Mouse (Mus musculus) monocyte, adult 5-6 weeks (primary cell): ENCODE results near the gene Ptcd2. TPM values are rescaled to one million over a fixed set of nuclear protein-coding genes. Genes with fewer than 3 reads are reported as not detected.
A peak's percentile ranks its signal among the peaks of the same experiment; 100 is the strongest.
"Not testable (repeated sequence)": the region's sequence is repeated elsewhere in the genome, so short reads cannot be mapped to it uniquely, and the experiment has no call there.

Source experiments
- ATAC-seq: fragments of 153-309, 156-312 bp; replicated peaks from 2 replicates; pipeline ENCODE4 v1.8.0; 2017; ENCODE audit warnings: mild to moderate bottlenecking; ENCODE audit not compliant: low TSS enrichment, insufficient number of reproducible peaks, severe bottlenecking, poor library complexity, low FRiP score
- total RNA-seq: library from RNA; stranded (forward); fragments of 200-1000, 200-491, 200-594 nt; gene quantifications from 3 replicates; pipeline ENCODE4 v1.2.3, GENCODE M21; 2017

Gene Ptcd2
- total RNA-seq, 1 experiment from 2014 or later = 53.5 TPM

DNA sequence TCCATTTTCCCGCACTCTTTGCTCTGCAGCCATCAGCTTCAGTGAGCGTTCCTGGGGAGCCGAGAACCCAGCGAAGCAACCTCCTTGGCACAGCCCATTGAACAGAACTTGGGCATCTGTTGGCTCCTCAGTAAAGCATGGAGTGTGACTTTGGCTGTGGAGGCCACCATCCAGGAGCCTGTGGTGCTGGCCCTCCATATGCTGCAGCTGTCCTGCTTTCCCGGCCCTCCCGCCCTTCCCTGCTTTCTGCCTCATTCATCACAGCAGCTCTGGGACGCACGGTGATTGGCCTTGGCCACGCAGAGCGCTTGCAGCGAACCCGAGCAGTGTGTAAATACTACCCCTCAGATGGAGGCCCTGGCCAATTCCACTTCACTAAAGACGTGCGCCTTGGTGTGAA is 14.4 kb upstream of the Ptcd2 start:
- no peak for ATAC-seq

DNA sequence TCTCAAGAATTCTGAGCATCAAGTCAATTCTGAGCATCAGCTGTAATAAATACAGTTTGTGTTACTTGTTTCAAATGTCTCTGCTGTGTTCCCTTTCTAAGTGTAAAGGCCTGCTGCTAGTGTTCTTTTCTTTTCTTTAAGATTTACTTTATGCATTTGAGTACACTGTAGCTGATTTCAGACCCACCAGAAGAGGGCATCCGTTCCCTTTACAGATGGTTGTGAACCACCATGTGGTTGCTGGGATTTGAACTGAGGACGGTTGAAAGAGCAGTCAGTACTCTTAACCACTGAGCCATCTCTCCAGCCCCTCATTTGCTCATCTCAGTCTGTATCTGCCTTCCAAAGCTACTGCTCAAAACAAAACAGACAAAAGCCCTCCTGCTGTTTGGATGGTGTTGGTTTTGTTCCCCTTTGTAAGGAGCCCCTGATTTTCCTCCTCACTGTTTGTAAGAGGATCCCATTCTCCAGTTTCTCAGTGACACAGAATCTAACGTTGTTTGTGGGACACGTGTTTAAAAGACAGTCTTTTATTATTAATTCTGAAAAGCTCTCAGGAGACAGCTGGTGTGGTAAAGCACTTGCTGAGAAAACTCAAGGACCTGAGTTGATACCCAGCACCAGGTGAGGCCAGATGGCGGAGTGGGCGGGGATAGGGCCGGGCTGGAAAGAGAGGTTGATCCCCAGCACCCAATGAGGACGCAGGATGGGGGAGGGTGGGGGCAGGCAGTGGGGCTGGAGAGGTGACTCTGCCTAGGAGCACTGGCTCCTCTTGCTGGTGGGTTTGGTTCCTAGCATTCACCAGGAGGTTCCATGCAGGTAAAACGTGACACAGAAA is 12.1 kb upstream of the Ptcd2 start:
- ATAC-seq = no peak

DNA sequence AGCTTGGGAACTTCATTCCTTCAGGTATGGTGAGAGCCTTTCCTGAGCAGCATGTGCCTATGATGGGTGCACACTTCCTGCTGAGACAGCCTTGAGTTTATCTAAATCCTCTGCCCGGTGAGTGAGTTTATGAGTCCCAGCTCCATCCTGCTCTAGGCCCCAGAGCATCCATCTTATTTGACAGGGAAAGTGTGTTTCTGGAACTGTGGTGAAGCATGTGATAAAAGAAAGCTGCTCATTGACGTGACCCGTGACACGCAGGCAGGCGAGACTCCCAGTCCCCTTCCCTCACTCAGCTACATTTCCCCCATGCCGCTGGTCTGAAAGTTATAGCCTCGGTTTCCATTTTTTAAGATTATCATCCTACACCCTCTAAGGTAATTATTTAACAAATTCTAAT is 11.4 kb upstream of the Ptcd2 start:
- no peak for ATAC-seq

DNA sequence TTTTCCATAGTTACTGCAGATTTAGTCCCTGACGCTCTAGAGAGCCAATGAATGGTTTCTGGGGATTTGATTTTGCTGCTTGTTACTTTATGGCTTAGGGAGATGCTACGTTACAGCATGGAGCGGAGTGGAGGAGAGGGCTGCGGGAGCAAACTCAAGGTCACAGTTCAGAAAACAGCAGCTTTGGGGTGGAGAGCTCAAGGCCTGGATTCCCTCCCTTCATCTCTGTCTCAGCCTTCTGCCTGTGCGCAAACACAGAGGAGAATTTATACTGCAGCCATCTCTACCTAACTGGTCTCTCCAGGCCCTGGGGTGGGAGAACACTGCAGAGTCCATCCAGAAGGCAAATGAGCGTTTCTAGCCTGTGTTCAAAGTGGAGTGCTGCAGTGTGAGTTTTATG is 10.6 kb upstream of the Ptcd2 start:
- no peak for ATAC-seq

DNA sequence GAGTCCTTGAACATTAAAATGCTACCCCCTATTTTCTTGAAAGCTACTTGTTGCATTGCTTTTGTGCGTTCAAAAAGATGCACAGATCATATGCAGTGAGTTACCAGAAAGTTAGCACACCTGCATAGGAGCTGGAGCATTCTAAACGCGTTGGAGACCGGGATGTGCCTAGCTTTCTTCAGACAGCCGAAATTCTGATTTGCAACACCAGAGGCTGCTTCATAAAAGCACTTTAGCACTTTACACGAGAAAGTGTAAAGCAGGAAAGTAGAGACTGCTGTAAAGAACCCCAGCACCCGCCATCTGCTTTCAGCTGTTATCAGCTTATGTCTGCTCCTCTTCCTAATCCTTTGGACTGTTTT is 9.0 kb upstream of the Ptcd2 start:
- ATAC-seq = no peak

DNA sequence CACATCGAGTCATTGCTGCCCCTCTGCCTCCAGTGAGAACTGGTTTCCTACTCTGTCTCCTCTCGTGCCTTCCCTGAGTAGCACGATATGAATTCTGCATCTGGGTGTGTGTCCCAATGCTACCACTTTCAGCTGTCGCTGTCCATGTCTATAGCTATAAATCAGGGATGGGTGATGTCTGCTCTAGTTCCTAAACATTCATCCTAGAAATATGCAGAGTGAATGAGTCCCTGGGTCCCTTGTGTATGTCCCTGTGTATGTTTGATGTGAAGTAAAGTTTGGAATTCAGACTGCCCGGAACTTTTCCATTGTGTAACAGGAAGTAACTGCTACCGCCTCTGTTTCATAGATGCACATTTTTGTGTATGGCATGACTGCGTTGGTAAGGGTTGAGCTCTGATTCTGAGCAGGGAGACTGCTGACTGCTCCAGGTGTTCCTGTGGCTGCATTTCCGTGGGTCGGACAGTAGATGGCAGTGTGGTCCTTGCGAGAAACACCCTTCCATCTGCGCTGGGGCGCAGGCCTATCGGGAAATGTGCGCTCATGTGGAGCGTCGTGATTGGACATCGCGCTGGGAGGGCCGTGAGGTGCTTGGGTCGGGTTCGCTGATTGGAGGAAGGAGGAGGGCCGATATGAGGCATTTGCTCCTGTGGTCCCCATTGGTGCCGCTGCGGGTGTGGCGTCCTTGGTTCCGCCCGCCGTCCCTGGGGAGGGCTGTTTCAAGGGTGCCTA is 8.4 kb upstream of the Ptcd2 start:
- ATAC-seq = peak; percentile 100

DNA sequence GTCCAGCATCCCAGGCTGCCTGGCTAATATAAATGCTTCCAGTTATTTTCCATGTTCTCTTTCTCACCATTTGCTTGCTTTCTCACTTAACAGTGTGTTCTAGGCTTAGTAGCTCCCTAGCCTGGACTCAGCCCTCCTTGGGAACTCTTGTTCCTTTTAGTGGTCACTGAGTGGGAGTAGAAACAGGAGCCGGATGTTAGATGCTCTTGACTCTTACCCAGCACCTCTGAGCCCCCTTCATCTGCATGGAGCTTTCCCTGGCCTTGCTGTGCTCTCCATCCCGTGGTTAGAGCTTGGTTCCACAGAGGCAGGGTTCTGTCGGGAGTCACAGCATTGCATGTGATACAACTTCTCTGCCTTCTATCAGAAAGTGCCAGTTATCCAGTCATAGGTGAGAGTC is 7.1 kb upstream of the Ptcd2 start:
- ATAC-seq = no peak

DNA sequence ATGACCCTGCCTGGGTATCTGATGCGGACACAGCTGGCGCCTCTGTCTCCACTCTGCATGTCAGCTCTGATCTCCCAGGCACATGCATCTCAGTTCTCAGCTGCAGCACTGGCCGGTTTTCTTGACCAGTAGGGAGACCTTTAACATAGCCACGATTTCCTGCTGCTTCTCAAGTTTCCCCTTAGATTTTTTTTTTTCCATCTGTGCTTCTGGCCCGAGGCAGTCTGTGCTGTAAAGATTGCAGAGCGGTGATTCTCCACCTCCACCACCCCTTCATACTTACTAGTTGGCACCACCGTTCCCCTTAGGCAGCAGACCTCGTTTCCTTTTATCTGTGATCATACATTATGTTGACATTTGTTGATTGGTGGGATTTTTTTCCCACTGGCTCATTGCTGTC is 6.7 kb upstream of the Ptcd2 start:
- no peak for ATAC-seq

DNA sequence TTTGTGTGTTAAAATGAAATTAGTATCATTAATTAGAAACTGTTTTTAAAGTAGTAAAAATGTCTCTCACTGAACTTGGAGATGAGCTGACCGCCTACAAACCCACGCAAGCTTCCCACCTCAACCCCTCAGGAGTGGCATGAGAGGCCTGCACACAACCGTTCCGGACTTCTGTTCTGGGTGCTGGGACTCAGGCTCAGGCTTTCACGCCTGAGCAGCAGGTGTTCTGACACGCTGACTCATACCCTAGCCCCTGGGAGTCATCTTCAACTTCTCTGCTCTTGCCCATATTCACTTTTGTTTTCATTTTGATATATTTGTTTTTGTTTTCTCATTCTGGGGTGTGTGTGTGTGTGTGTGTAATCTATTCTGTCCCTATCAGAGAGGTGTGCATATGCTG is 5.5 kb upstream of the Ptcd2 start:
- ATAC-seq = no peak

DNA sequence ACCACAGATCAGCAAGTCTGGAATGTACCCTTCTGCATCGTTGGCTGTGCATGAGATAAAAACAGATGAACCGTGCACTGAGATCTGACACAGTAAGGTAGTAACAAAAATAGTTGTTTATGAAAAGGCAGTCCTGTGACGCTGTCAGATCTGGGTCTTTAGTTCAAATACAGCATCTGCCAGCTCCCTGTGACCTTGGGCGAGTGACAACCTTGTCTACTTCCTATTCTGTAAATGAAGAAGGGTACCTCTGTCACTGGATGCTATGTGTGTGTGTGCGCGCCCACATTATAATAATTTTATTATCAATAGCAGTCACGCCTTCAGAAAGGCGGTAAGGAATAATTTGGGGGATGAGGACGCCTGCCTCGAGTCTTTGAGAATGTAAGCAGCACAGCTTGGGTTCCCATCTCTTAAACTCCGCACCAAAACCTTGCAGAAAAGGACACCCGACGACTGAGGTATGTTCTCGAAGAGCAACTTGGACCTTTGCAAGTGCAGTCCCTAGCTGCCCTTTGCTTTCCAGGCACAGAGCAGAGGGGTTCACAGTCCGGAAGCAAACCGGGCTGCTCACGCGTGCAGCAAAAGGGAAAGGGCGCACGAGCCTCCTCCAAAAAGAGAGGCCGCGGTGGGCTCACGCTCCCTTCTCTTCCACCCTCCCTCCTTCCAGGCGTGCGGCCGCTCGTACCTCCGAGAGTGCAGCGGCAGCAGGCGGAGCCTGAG is 468 bp downstream of the Ptcd2 start:
- peak; percentile 25 for ATAC-seq

DNA sequence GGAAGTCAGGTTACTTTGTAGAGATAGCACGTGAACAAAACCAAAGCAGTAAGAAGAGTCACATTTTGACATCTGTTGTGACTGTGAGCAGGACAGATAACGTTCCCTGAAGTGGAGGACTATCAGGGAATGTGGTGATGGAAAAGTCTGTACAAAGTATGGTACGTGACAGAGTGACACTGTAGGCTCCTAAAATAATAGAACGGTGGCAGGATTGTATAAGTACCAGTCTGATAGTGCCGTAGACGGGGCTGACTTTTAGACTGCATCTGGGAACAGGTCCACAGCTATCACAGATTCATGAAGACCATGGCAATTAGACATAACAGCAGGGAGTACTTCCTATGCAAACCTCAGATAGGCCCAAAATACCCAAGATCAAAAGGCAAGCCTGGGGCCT is 3.0 kb downstream of the Ptcd2 start:
- no peak for ATAC-seq

DNA sequence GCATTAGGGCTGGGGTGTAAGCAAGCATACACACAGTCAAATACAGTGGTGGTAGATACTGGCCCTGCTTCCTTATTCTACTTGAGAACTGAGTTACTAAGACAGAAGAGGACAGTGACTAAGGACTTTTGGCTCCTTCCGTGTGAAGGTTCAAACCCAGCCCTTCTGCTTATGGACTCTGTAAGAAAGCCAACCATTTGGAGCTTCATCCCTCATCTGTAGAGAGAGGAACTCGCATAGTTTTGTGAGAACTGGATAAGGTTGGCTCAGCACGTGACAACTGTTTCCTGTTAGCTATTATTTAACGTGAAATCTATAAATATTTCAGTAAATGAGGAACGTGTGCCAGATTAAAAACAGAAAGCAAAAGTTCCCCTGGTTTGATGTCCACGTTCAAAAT is 7.0 kb downstream of the Ptcd2 start:
- peak; percentile 92 for ATAC-seq

DNA sequence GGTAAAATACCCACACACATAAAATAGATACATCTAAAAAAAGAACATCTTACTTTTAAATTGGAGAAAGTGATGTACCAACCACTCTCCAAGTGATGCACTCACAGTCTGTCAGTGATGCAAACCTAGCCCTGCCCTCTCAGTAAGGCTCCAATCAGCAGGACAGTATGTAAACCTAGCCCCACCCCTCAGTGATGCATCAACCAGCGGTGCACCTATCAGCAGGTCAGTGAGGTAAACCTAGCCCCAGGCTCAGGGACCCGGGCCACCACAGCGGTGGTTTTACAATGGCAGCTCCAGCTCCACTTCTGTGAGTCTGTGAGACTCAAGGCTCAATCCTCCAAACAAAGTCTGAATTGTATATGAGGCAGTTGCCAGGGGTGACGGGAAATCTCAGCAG is 13.2 kb downstream of the Ptcd2 start:
- ATAC-seq = no peak

DNA sequence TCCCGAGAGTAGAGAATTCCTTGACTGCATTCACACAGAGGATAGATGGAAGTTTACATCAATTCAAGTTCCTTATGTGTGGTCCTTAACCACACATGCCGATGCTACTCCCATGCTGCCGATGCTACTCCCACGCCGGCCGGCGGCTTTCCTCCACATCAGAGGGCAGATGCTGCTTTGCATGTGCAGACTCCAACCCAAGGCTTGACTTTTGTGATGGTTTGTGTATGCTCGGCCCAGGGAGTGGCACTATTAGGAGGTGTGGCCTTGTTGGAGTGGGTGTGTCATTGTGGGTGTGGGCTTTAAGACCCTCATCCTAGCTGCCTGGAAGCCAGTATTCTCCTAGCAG is 20.2 kb downstream of the Ptcd2 start:
- ATAC-seq = not testable (repeated sequence)

DNA sequence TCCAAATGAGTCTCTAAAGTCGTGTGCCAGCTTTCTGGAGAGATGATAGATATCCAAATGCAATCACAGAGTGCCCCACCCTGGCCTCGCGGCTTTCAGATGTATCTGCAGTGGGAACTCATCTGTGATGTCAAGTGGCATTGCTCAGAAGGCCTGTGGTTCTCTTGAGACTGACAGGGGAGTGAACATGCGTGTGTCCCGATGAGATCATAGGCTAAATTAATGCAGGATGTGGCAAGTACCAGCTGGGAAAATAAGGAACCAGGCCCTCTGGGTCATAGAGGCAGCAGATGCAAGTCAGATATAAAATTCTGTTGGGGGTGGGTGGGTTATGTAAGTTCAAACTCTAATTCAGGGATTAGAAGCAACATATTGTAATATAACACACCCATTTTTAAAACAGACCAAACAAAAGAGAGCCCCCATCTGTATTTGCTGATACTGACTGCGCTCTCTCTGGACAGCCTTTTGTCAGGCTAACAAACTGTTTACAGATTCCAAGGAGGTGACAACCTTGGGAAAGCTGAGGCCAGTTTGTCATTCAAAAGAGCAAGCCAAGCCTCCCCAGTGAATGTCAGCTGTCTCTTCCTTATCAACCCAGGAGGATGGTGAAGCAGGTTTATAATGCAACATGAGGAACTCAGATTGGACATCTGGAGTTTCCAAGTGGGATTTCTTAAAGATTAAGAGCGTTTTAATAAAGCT is 20.7 kb downstream of the Ptcd2 start:
- peak; percentile 65 for ATAC-seq

DNA sequence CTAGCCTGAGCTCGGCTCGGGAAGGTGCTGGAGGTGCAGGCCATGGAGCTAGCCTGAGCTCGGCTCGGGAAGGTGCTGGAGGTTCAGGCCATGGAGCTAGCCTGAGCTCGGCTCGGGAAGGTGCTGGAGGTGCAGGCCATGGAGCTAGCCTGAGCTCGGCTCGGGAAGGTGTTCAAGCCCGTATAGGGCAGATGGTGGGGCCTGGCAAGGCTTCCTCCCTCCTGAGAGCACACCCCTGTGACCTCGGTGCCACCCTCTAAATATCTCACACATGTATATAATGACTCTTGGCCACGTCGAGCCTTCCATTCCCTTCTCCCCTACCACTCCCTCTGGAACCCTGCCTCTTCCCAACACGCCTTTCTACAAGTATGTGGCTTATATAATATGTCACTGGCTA is 21.6 kb downstream of the Ptcd2 start:
- not testable (repeated sequence) for ATAC-seq

DNA sequence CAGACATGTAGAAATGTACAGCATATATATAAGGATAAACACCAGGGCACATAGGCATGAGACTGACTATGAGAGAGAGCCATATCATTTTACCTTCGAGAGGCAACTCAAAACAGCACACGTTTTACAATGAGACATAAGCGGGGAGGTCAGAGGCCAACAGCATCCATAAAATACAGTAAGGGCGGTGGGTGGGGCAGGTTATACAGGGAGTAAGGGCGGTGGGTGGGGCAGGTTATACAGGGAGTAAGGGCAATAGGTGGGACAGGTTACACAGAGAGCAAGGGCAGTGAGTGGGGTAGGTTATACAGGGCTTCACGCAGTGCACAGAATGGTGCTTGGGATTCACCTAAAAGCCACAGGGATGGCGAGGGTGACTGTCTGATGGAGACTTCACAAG is 24.1 kb downstream of the Ptcd2 start:
- ATAC-seq = no peak

DNA sequence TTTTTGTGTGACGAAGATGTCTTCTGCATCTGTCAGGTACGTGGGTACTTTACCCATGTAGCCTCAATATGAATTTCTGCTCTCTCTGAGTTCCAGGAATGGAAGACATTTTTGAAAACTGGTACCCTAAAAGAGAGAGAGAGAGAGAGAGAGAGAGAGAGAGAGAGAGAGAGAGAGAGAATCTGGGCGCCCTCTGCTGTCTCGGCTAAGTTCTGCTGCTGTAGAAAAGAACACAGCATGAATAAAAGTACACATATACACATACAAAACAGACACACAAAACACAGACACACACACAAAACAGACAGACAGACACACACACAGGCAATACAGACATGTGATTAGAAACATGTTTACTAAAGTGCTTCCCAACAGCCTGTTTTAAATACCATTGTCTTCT is 27.4 kb downstream of the Ptcd2 start:
- ATAC-seq = no peak

DNA sequence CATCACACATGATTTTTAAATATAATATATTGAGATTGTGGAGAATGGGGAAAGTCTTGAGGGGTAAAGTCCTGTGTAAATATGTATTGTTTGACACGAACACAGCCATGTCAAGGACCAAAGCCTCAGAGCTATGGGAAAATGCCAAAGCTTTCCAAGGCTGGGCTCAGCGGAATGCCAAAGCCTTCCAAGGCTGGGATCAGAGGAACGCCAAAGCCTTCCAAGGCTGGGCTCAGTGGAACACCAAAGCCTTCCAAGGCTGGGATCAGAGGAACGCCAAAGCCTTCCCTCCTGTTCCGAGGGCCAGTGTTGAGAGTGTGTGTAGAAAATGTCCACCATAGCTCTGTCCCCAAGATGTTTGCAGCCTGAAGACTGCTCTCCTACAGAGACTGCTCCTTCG is 28.1 kb downstream of the Ptcd2 start:
- no peak for ATAC-seq
